Mouse (Mus musculus) hindlimb bud, embryonic 11.5 days (tissue): Measurements from ENCODE around the gene Enah.

Experiments
- DNase-seq: peaks from one replicate; pipeline ENCODE4 v3.0.0-alpha.2; 2012; ENCODE audit warnings: low read depth, low spot score; ENCODE audit errors: extremely low spot score

The Enah gene

GRCm38 (mm10) chr1:181850441-181850840, 169.3 kb downstream of the Enah start:
- no peak for DNase-seq

DNA sequence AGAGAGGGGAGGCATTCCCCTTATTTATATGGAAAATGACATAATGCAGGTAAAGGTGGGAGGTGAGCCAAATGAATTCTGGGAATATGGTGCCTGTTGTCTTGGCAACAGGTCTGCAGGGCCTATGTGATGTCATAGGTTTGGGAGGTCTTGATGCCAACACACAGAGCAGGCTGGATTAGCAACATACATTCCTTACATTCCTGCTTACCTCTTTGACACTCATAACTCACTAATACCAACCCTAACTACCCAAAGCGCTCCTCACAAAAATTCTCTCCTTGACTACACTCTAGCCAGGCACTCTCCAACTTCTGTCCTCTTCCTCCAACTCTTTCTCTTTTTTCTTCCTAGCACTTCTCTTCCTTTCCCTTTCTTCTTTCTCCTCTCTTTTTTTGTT, 171.6 kb downstream of the Enah start:
- no peak for DNase-seq

DNA sequence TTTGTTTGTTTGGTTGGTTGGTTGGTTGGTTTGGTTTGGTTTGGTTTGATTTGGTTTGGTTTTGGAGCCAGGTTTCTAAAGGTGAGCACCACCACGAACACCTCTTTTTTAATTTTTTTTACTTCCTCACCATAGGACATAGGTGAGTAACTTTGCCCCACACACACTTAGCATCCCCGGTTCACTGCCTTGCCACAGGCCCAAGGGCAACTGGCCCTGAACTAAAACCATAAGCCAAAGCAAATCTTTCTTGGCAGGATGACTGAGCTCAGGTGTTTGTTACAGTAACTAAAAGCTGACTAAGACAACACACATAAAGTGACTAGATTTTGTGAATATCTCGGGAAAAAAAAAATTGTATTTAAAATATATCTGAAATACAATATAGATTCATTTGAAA, 172.4 kb downstream of the Enah start:
- DNase-seq = no peak
